Mouse (Mus musculus) heart, postnatal 0 days (tissue): ENCODE measurements around the gene Paqr5.

ENCODE experiments used
- CTCF ChIP-seq: IDR thresholded peaks from 2 replicates; pipeline ENCODE4 v1.5.1; 2016; ENCODE audit warnings: antibody characterized with exemption, control low read depth, low read depth
- EP300 ChIP-seq: IDR thresholded peaks from 2 replicates; pipeline ENCODE4 v1.6.1; 2016; ENCODE audit warnings: antibody characterized with exemption, low read depth

GRCm38 (mm10) chr9:61982940-61983620 is 43.6 kb downstream of the Paqr5 start:
- TF ChIP-seq EP300 (no peak), CTCF (no peak)
